Mouse (Mus musculus) C2C12 (cell line): ENCODE results near the gene Nt5dc1.

Source experiments
- CTCF ChIP-seq: IDR thresholded peaks from one replicate; pipeline ENCODE4 v1.5.1; 2011; ENCODE audit not compliant: control insufficient read depth, insufficient read depth, insufficient read length
- FOSL1 ChIP-seq: IDR thresholded peaks from one replicate; pipeline ENCODE4 v1.8.0; 2011; ENCODE audit warnings: mild to moderate bottlenecking, low read length; ENCODE audit not compliant: poor library complexity, insufficient read depth, severe bottlenecking
- MAX ChIP-seq: IDR thresholded peaks from one replicate; pipeline ENCODE4 v1.6.1; 2011; ENCODE audit warnings: mild to moderate bottlenecking, control low read depth
- MYOD1 ChIP-seq: IDR thresholded peaks from one replicate; pipeline ENCODE4 v1.6.1; 2011; ENCODE audit warnings: low read depth; ENCODE audit not compliant: control insufficient read depth, insufficient read length
- USF1 ChIP-seq: IDR thresholded peaks from one replicate; pipeline ENCODE4 v1.6.1; 2011; ENCODE audit warnings: low read depth, mild to moderate bottlenecking, control low read depth, moderate library complexity

DNA sequence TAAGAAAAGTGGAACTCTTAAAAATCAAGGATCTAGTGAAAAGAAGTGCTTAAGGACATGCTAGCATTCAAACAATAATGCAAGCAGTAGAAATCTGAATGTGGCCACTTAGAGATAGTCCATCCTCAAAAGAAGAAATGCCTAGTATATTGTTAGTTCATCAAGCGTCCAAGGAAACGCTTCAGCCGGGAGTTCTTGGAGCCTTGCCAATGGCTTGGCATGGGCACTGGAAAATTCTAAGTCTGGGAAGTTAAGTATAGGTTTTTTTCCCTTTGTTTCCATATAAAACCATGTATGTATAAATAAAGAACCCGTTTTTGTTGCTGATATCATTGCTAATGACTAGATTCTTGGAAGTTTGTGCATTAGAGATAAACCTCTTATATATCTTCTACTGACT is 43.1 kb upstream of the Nt5dc1 start:
- TF ChIP-seq CTCF (no peak), FOSL1 (no peak), MAX (no peak), MYOD1 (no peak), USF1 (no peak)
